Mouse (Mus musculus): ENCODE measurements around the gene Gapt.

Gapt gene

GRCm38 (mm10) chr13:110346707-110347106 is 10.3 kb downstream of the Gapt start:
- DNase-seq (ENCODE audit: low read depth, low spot score) = peak; percentile 27

- no peak for DNase-seq (ENCODE audit: low read depth, low spot score)
Observed at GRCm38 (mm10) chr13:110342602-110343001, 14.4 kb downstream of the Gapt start.

GRCm38 (mm10) chr13:110332958-110333597 is 23.9 kb downstream of the Gapt start:
- DNase-seq (ENCODE audit: low read depth, low spot score) = no peak

- DNase-seq (ENCODE audit: low read depth, low spot score) = no peak
Observed at GRCm38 (mm10) chr13:110318746-110319145, 38.3 kb downstream of the Gapt start.

- DNase-seq (ENCODE audit: low read depth, low spot score) = no peak
Observed at GRCm38 (mm10) chr13:110307188-110307587, 49.8 kb downstream of the Gapt start.
